Mouse (Mus musculus) lung, adult 2 months (tissue): ENCODE measurements around the gene Stx2.

Experiments used
- CTCF ChIP-seq: fragments of 200-500 bp; IDR thresholded peaks from 2 replicates; pipeline ENCODE4 v1.5.1; 2011; ENCODE audit warnings: mild to moderate bottlenecking, low read length, control low read depth; ENCODE audit not compliant: insufficient read depth
- POLR2A ChIP-seq: fragments of 200-500 bp; IDR thresholded peaks from 2 replicates; pipeline ENCODE4 v1.6.1; 2011; ENCODE audit warnings: low read depth, mild to moderate bottlenecking, control low read depth, low read length, borderline replicate concordance; ENCODE audit errors: extremely low read depth

GRCm38 (mm10) chr5:129009577-129009976, 1.2 kb upstream of the Stx2 start:
- TF ChIP-seq CTCF, result no peak
- TF ChIP-seq POLR2A, result no peak
